Mouse (Mus musculus) ES-Bruce4 (cell line): ENCODE results near the gene Pitx2. TPM values are rescaled to one million over a fixed set of nuclear protein-coding genes. Genes with fewer than 3 reads are reported as not detected.

ENCODE experiments used
- H3K27ac ChIP-seq: 2 replicates; pipeline ENCODE4 v1.5.1; 2012; ENCODE audit warnings: low read length, inconsistent platforms; ENCODE audit not compliant: insufficient read depth
- H3K27me3 ChIP-seq: 2 replicates; pipeline ENCODE4 v1.6.1; 2012; ENCODE audit warnings: mild to moderate bottlenecking, low read length, inconsistent platforms; ENCODE audit not compliant: control insufficient read depth, poor library complexity, insufficient read depth, severe bottlenecking
- H3K36me3 ChIP-seq: 2 replicates; pipeline ENCODE4 v1.6.1; 2012; ENCODE audit warnings: inconsistent platforms, mild to moderate bottlenecking, low read length, moderate library complexity; ENCODE audit not compliant: control insufficient read depth, poor library complexity, insufficient read depth, severe bottlenecking
- H3K4me1 ChIP-seq: one replicate; pipeline ENCODE4 v1.8.1; 2011; ENCODE audit warnings: low read length; ENCODE audit not compliant: control insufficient read depth, insufficient read depth
- H3K4me3 ChIP-seq: 2 replicates; pipeline ENCODE4 v1.5.1; 2011; ENCODE audit warnings: low read depth, mild to moderate bottlenecking, low read length
- H3K9ac ChIP-seq: 2 replicates; pipeline ENCODE4 v1.6.1; 2012; ENCODE audit warnings: low read depth, mild to moderate bottlenecking, inconsistent platforms; ENCODE audit not compliant: poor library complexity, severe bottlenecking
- H3K9me3 ChIP-seq: replicated peaks from 2 replicates; pipeline ENCODE4 v1.6.1; 2012; ENCODE audit warnings: mild to moderate bottlenecking, low read length, inconsistent platforms; ENCODE audit not compliant: control insufficient read depth, poor library complexity, insufficient read depth, severe bottlenecking
- CTCF ChIP-seq: IDR thresholded peaks from one replicate; pipeline ENCODE4 v1.8.1; 2011; ENCODE audit warnings: low read depth, low read length
- EP300 ChIP-seq: IDR thresholded peaks from 2 replicates; pipeline ENCODE4 v1.6.1; 2011; ENCODE audit warnings: low read depth, low read length; ENCODE audit not compliant: insufficient read depth
- POLR2A ChIP-seq: IDR thresholded peaks from one replicate; pipeline ENCODE4 v1.8.1; 2011; ENCODE audit warnings: low read length; ENCODE audit not compliant: insufficient read depth
- polyA plus RNA-seq: library from polyadenylated mRNA; stranded (reverse); fragments of >200 nt; gene quantifications from 2 replicates; pipeline ENCODE4 v1.2.4, GENCODE M21; 2011; ENCODE audit warnings: low read depth; ENCODE audit not compliant: missing spikeins, insufficient read depth, insufficient read length

Gene Pitx2
- polyA plus RNA-seq, 1 experiment = 21.4 TPM

DNA sequence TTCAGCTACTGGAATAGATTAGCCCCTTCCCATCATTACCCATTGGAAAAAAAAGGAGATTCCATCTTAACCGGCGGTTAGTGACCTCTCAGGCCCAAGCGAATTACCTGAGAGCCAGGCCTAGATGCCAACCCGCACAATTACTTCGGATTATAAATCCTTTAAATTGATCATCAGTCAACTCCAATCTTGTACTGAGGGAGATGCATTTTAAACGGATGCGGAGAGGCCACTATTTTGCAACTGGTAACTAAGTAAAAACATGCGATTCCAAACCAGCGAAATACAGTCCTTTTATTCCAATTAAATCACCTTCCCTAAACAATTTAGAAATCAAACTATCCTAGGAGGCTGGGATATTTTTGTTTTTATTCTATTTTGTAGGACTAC lies 818 bp downstream of the Pitx2 start:
- H3K4me3 ChIP-seq = no peak overlapping the region
- peaks cover 51% of the 10 kb centered on the region for H3K27me3 ChIP-seq
- no peak overlapping the region for H3K27ac ChIP-seq
- H3K9ac ChIP-seq = no peak overlapping the region
- no peak for TF ChIP-seq CTCF
- TF ChIP-seq EP300 = no peak
- no peak for TF ChIP-seq POLR2A
- no peaks in the 10 kb centered on the region for H3K4me1 ChIP-seq
- no peaks in the 10 kb centered on the region for H3K36me3 ChIP-seq
- H3K9me3 ChIP-seq = no peaks in the 10 kb centered on the region

DNA sequence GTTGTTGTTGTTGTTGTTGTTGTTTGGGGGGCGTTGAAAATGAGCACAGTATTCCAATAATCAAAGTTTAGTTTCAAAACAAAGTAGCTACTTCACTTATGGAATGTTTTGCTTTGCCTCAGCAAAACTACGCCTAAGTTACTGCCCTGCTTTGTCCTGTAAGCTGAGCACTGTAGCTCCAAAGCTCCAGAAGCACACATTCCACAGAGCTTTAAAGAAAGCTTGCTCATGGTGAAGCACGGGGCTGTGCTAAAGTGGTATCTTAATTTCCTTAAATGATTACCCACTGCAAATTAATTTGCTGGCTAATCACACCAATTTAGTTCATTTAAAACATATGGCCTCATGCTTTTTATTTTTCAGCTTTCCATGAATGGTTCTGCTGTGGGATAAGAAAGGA lies 1.5 kb downstream of the Pitx2 start:
- TF ChIP-seq CTCF = no peak
- no peak for TF ChIP-seq POLR2A
- TF ChIP-seq EP300 = no peak
- peaks cover 51% of the 10 kb centered on the region for H3K27me3 ChIP-seq
- H3K36me3 ChIP-seq = no peaks in the 10 kb centered on the region
- H3K9ac ChIP-seq = no peak overlapping the region
- H3K27ac ChIP-seq = no peak overlapping the region
- H3K4me3 ChIP-seq = no peak overlapping the region
- no peaks in the 10 kb centered on the region for H3K9me3 ChIP-seq
- H3K4me1 ChIP-seq = no peaks in the 10 kb centered on the region

DNA sequence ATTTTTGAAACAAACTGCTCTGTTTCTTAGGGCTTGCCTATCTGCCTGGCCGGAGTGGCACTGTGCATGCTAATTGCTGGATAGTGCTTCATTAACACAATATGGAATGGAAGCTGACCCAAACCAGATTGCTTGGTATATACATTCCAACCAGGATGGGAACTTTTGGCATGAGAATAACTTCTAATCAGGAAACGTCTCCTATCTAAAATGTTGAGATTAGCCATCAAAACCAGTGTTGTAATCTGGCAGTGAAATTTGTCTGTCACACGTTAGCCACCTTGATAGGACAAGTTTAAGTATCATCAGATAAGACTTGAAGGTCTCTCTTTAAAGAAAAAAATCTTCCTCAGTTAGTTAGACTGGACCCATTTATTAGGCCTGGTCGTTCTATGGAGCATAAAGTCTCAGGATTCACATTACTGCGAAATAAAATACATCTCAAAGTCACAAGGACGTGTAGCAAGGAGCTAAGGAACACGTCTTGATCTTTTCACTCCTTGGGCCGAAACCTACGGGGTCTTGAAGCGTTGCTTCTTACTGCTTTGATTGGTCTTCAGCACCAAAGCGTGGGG lies 2.1 kb downstream of the Pitx2 start:
- TF ChIP-seq POLR2A = no peak
- Histone ChIP-seq H3K27me3 (peaks cover 51% of the 10 kb centered on the region), H3K4me3 (no peak overlapping the region), H3K4me1 (no peaks in the 10 kb centered on the region), H3K27ac (no peak overlapping the region), H3K9ac (no peak overlapping the region), H3K36me3 (no peaks in the 10 kb centered on the region), H3K9me3 (no peaks in the 10 kb centered on the region)

DNA sequence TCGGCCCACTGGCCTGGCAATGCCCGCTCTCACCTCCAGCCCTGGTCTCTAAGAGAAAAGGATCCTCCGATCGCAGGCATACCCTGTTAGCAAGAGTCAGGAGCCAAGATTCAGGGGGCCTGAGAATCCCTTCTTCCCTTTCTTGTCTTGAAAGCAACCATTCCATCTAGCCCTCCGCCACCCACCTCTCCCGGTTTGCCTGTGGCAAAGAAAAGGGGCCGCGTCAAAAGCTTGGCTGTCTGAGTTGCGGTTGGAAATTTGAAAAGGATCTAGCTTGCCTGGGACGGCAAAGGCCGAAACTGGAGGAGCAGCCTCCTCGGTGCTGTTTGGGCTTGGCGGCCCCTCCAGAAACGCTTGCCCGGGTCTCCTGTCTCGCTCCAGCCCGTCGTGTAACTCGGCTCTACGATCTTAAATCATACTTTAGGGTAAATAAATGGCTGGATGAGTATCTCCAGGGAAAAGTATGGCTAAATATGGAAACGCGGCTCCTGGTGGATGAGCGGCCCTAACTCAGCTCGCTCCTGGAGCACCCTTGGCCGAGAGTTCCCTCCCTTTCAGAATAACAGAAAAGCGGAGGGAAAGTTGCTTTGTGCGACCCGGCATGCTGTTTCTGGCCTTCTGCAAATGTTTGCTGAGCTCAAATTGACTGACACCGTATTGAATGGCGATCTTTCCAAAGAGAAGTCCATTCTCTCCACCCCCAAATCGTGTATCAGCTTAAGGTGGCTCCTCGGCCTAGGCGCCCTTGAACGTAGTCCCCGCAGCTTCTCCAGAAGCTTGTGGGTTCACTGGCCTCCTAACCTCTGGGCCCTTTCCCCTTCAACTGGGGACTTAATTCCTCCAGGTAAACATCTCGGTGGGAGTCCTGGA lies 3.4 kb downstream of the Pitx2 start:
- Histone ChIP-seq H3K27ac (no peak overlapping the region), H3K4me1 (no peaks in the 10 kb centered on the region)

DNA sequence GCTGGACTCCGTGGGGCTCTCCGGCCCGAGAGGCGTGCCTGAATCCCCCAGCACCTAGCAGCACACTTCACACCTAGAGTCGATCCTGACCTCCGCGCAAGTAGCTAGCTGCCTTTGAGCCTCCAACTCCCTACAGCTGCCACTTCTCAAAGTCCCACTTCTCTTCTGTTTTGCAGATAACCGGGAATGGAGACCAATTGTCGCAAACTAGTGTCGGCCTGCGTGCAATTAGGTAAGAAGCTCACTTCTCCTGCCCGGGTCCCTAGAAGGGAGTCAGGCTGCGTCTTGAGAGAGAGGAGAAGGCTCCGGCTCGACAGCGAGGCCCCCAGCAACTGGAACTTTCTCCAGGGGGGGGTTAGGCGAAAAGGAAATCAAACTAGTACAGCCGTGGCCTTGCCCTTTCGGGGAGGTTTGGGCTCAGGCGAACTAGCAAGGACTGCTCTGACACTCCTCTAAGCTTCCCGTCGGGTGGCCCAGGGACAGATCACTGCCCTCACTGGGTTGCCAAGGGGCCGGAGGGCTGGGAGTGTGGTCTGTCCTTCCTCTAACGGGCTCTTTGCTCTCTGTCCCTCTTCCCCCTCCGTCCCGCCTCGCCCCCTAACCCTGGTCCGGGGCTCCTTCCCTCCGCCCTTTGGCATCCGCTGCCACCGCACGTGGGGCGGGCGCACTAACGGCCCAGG lies 4.2 kb downstream of the Pitx2 start:
- Histone ChIP-seq H3K4me1 (no peaks in the 10 kb centered on the region), H3K27ac (no peak overlapping the region), H3K9ac (0 out of 2 replicates have a peak overlapping the region, but pooled peaks have one; percentile 9), H3K27me3 (peaks cover 45% of the 10 kb centered on the region), H3K4me3 (peak overlapping the region; percentile 61), H3K36me3 (no peaks in the 10 kb centered on the region), H3K9me3 (no peaks in the 10 kb centered on the region)
- TF ChIP-seq EP300 = no peak
- TF ChIP-seq POLR2A = no peak
- TF ChIP-seq CTCF = no peak

More for the DNA sequence above, 3.4 kb downstream of the Pitx2 start:
- H3K27me3 ChIP-seq = peaks cover 48% of the 10 kb centered on the region
- no peaks in the 10 kb centered on the region for H3K9me3 ChIP-seq
- TF ChIP-seq EP300 = no peak
- TF ChIP-seq CTCF = no peak
- TF ChIP-seq POLR2A = no peak
- H3K36me3 ChIP-seq = no peaks in the 10 kb centered on the region
- no peak overlapping the region for H3K9ac ChIP-seq
- H3K4me3 ChIP-seq = peak overlapping the region; percentile 12; the same call in 1 of the 2 replicates
